ENCODE assay signal across 10 mouse cellular contexts in genomic region chrX:36811377-36811776, GRCm38 (mm10). TPM values are rescaled to one million over a fixed set of nuclear protein-coding genes. Genes with fewer than 3 reads are reported as not detected.
DNase-seq lines count a peak whose midpoint lies in the region; ATAC-seq lines count a peak whose summit lies in the region.
"Had no signal": no experiment of that assay in that cellular context is flagged by ENCODE, and none has a peak within 500 bp of the region (broad histone marks: within the 10 kb centered on the region; RNA-seq: fewer than 3 reads in every experiment).

No protein-coding gene starts in this region.

- DNase-seq in hindbrain, embryonic 11.5 days (ENCODE audit: low spot score) = peak; percentile 35
- peak; percentile 37 for DNase-seq in right cerebral cortex, postnatal 4 days
- DNase-seq in right cerebral cortex, adult 18-20 months = no peak
- peak; percentile 48 for DNase-seq in embryo, embryonic 10.5 days (ENCODE audit: low spot score)
- peak; percentile 9 to 17 for DNase-seq in thymus, postnatal 36 days
- DNase-seq in urinary bladder, postnatal 10 days (ENCODE audit: low spot score) = no peak

- WGBS in hindbrain, embryonic 11.5 days = 55% methylated on average over 5 of the region's 5 CpGs
- whole genome bisulfite sequencing in hindbrain, embryonic 13.5 days = 47% methylated on average over 5 of the region's 5 CpGs
- WGBS in midbrain, embryonic 13.5 days = 47% methylated on average over 5 of the region's 5 CpGs

- H3K4me3 ChIP-seq in hindbrain, embryonic 11.5 days (ENCODE audit: low read depth, low read length) = no peak overlapping the region
- no peak overlapping the region for H3K4me3 ChIP-seq in hindbrain, embryonic 13.5 days
- no peak overlapping the region for H3K4me3 ChIP-seq in midbrain, embryonic 13.5 days (replicated peaks)
- H3K4me3 ChIP-seq: erythroblast, embryonic 14.5 days; hindbrain, embryonic 15.5 days had no signal

- H3K9ac ChIP-seq in hindbrain, embryonic 11.5 days (ENCODE audit: low read depth, low read length) = no peak overlapping the region
- no peak overlapping the region for H3K9ac ChIP-seq in hindbrain, embryonic 13.5 days
- no peak overlapping the region for H3K9ac ChIP-seq in midbrain, embryonic 13.5 days (replicated peaks)
- H3K9ac ChIP-seq: hindbrain, embryonic 15.5 days had no signal

- no peak overlapping the region for H3K4me2 ChIP-seq in hindbrain, embryonic 11.5 days (replicated peaks; ENCODE audit: low read depth, low read length)
- H3K4me2 ChIP-seq in hindbrain, embryonic 13.5 days = no peak overlapping the region
- H3K4me2 ChIP-seq in midbrain, embryonic 13.5 days (replicated peaks) = no peak overlapping the region
- H3K4me2 ChIP-seq: hindbrain, embryonic 15.5 days had no signal

- H3K27ac ChIP-seq in hindbrain, embryonic 11.5 days (ENCODE audit: low read depth, low read length) = no peak overlapping the region
- no peak overlapping the region for H3K27ac ChIP-seq in hindbrain, embryonic 13.5 days
- H3K27ac ChIP-seq in midbrain, embryonic 13.5 days = no peak overlapping the region
- H3K27ac ChIP-seq: hindbrain, embryonic 15.5 days had no signal

- no peaks in the 10 kb centered on the region for H3K9me3 ChIP-seq in hindbrain, embryonic 11.5 days (ENCODE audit: control insufficient read depth, low read length)
- no peaks in the 10 kb centered on the region for H3K9me3 ChIP-seq in hindbrain, embryonic 13.5 days
- no peaks in the 10 kb centered on the region for H3K9me3 ChIP-seq in midbrain, embryonic 13.5 days
- H3K9me3 ChIP-seq: hindbrain, embryonic 15.5 days had no signal

- no peaks in the 10 kb centered on the region for H3K27me3 ChIP-seq in hindbrain, embryonic 11.5 days (ENCODE audit: control insufficient read depth, insufficient read depth, low read length)
- no peaks in the 10 kb centered on the region for H3K27me3 ChIP-seq in hindbrain, embryonic 13.5 days
- no peaks in the 10 kb centered on the region for H3K27me3 ChIP-seq in midbrain, embryonic 13.5 days
- H3K27me3 ChIP-seq: hindbrain, embryonic 15.5 days had no signal

- no peak for ATAC-seq in hindbrain, embryonic 11.5 days (ENCODE audit: low FRiP score)
- ATAC-seq in hindbrain, embryonic 13.5 days (ENCODE audit: low FRiP score) = no peak
- ATAC-seq in midbrain, embryonic 13.5 days = no peak

- no peaks in the 10 kb centered on the region for H3K4me1 ChIP-seq in hindbrain, embryonic 11.5 days (replicated peaks; ENCODE audit: control insufficient read depth, insufficient read depth, low read length)
- H3K4me1 ChIP-seq in hindbrain, embryonic 13.5 days (replicated peaks) = peaks cover 12% of the 10 kb centered on the region
- H3K4me1 ChIP-seq in midbrain, embryonic 13.5 days (replicated peaks) = peaks cover 9% of the 10 kb centered on the region

- no peaks in the 10 kb centered on the region for H3K36me3 ChIP-seq in hindbrain, embryonic 11.5 days (ENCODE audit: control insufficient read depth, insufficient read depth, low read length)
- H3K36me3 ChIP-seq in hindbrain, embryonic 13.5 days = no peaks in the 10 kb centered on the region
- H3K36me3 ChIP-seq in midbrain, embryonic 13.5 days = no peaks in the 10 kb centered on the region
- H3K36me3 ChIP-seq: hindbrain, embryonic 15.5 days had no signal

RNA-seq across cellular contexts. Expression of gene Slc25a5, which starts 15.9 kb away (rescaled TPM):
- 838 and 896 TPM in 2 replicates for polyA plus RNA-seq in hindbrain, embryonic 11.5 days (2014; fragmentation: Nextera tagmentation; extraction: Ambion mirVana)
- polyA plus RNA-seq in hindbrain, embryonic 13.5 days (2015; fragmentation: Nextera tagmentation; extraction: Ambion mirVana) = 568 and 574 TPM in 2 replicates
- polyA plus RNA-seq in midbrain, embryonic 13.5 days (2015; fragmentation: Nextera tagmentation; extraction: Ambion mirVana) = 594 and 615 TPM in 2 replicates

Comparison
In these comparisons a context has a peak if more than half of its experiments do, and no peak if none do; other contexts are left out.
1. DNase-seq: peak in hindbrain, embryonic 11.5 days (single experiment), right cerebral cortex, postnatal 4 days (single experiment), embryo, embryonic 10.5 days (single experiment) and thymus, postnatal 36 days (2 of 2); none in right cerebral cortex, adult 18-20 months (single experiment) and urinary bladder, postnatal 10 days (single experiment).